Mouse (Mus musculus) frontal cortex, postnatal 36 days (tissue): ENCODE data around the gene Atp5c1.

Experiments used
- DNase-seq, 2 experiments: peaks; one replicate each; pipeline ENCODE4 v3.0.0; 2022; ENCODE audit warnings: low spot score in 2 of 2

Atp5c1 gene

DNA sequence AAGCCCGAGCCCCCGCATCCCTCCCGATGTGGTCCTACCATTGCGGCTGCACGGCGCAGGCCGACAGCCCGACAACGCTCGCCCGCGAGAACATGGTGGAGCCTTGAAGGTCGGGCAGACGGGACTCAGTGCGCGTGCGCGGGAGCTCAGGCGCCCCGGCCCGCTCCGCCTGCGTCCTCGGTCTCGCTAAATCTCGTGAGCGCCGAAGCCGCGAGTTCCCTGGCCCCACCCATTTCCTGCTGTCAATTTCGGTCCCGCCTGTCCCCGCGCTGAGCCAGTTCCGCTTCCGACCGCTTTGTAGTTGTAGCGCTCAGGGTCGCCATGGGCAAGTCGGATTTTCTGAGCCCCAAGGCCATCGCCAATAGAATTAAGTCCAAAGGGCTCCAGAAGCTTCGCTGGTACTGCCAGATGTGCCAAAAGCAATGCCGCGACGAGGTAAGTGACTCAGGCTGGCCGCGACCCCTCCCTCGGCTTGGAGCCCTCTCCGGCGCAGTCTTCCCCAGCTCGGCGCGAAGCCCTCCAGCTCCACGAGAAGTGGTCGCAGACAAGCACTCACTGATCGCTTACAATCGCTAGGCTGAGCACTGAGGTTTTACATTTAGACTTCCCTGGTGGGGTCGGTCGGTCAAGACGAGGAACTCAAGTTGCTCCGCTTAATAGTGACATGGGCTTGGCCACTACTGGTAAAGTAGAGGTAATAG, at the start of gene Atp5c1, which contains the start of gene Kin:
Atp5c1 (minus strand) TSS at position 201 of the 701 bp plus-strand sequence.
Kin (plus strand) TSS at position 284 of the 701 bp plus-strand sequence.
- peak; percentile 96 to 97 for DNase-seq

DNA sequence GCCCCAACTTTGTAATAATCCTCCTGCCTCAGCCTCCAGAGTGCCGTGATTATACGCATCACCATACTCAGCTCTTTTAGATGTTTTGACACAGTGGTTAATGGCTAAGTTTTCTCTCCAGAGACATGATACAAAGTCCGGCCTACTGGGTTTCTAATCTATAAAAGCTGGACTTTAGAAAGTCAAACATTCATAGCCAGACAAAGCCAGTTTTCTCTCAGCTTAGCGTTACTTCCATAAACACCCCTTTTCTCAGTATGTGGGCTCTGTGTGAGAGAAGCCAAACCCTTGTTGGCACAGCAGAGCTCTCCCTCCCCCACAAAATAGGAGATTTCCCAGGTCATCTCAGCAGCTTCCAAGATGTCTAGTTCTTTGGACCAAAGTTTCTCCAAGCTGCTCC, 48.3 kb upstream of the Atp5c1 start:
- DNase-seq, result no peak

DNA sequence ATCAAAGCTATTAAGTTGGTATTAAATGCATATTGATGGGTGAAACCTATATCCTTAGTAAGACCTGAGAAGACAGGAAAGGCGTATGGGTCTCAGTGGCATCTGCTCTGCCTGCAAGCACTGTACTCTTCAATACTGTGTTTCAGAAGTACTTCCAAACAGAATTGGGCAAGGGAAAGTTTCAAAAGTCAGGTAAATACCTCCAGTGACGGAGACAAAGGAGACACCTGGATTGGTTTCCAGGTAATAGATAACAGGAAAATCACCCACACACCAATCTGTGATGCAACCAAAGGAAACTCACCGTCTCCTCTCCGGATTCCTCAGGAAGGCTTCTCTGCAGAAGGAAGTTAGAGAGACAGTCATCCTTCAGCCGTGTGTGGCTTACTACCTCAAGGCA, 47.2 kb upstream of the Atp5c1 start:
- no peak for DNase-seq

DNA sequence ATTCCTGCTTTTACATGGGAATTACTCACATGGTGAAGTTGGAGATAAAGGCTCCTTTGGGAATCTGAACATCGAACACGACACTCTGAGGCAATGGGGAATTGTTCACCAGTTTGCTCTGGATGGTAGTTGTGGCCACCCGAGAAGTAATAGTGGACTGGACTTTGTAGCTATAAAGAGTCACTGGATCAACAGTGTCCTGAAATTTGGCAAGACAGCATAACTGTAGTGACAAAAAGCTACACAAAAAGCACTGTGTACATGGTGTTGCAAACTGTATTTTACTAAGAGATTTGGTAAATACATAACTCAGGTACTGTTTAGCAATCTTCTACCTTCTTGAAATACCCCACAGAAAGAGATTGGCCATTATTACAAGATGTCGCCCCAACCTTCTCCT, 45.8 kb upstream of the Atp5c1 start:
- DNase-seq, result no peak

DNA sequence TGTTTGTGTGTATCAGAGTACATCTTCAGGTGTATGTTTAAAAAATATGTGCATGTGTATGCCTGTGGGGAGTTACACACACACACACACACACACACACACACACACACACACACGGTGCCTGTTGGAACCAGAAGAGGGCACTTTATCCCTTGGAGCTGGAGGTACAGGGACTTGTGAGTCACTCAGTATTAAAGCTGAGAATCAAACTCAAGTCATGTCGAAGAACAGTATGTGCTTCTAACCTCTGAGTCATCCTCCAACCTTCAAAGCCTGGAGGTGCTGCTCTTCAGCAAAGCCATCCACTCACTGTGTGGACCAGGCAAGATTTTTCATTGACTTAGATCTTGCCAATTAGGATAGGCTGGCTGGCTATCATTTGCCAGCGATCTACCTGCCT, 41.5 kb upstream of the Atp5c1 start:
- no peak for DNase-seq

DNA sequence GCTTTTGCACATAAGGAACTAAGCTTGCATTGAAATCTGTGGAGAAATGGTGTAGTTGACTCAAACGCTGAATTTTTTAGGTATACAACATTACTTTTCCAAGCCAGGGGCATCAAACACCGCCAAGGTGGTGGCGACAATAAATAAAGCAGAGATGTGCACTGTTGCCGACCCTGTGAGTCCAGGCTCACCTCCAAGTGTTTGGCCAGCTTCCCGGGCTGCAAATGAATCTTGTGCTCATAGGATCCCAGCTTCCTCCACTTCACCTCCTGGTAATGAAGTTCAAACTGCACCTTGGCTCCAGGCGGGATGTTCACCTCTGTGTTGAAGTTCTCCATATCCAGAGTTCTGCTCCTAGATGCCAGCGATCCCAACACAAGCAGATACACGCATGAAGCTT, 39.0 kb upstream of the Atp5c1 start:
- no peak for DNase-seq

DNA sequence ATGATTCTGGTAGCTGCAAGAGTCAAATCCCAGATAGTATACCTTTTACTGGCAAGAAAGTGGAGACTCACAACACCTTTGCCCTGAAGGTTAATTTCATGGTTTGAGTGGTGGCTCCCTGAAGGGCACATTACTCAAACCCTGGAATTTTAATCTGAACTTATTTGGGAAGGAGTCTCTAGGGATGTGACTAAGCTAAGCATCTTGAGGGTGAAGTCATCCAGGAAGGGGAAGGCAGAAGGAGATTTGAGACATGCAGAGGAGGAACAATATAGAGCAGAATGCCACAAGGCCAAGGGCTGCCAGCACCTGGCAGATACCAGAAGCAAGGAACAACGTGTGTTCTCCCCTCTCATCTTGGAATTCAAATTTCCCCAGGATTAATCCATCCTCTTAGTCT, 38.4 kb upstream of the Atp5c1 start:
- DNase-seq, result no peak

DNA sequence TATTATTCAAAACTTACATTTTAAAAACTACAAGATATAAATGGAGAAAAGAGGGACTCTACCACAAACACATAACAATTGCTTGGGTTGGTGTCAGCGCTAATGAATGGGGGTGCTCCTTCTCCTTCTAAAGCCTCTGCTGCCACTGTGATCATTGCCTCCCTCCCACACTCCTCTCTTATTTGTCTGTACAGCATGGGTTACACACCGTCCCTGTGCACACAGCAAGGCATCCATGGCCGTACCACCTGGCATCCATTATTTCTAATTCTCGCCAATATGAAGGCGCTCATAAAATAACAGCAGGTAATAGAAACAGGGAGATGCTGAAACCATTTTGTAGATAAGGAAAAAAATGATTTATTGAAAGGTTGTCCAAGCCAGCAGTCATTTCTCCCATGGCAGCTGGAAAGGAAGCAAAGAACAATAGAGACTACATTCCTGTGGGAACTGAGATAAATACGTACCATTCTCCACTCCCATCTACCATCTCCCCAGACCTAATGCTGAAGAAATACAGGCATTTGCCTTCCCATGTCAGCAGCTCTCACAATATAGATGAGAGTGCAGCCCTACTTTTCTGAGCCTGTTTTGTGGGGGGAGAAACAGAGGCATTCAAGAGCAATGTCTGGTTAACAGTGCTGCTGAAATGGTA, 28.4 kb upstream of the Atp5c1 start:
- no peak for DNase-seq

DNA sequence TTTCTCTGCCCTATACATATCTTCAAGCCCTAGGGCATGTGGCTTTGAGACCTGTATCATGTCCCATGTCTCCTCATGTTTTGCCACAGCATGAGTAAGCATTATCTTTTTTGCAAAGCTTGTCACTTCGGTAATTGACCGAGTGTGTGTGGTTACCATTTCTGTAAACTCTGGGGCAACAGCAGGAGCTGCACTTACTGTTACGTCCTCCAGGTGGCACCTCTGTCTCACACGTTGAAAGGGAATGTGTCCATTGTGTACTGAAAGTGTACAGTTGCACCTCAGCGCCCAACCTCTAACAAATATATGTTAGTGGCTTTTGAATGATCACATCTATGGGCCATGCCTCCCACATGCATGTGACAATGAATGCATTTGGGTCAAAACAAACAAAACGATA, 20.9 kb upstream of the Atp5c1 start:
- peak; percentile 44 to 66 for DNase-seq

DNA sequence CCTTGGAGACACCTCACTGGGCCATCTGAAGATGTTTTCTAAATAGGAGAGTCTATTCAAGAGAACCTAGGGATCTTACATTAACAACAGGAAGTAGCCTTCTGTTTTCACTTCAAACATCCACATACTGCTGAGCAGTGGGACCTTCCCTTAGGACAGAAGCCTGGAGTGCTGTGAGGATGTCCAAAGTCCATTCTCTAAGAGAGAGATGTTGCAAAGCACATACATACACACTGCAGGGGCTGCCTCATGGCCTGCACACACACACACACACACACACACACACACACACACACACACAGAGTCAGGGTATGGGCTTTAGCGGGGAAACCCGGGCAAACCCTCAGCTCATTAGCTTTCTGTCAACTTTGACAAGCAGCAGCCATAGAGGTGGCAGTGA, 20.2 kb upstream of the Atp5c1 start:
- no peak for DNase-seq

DNA sequence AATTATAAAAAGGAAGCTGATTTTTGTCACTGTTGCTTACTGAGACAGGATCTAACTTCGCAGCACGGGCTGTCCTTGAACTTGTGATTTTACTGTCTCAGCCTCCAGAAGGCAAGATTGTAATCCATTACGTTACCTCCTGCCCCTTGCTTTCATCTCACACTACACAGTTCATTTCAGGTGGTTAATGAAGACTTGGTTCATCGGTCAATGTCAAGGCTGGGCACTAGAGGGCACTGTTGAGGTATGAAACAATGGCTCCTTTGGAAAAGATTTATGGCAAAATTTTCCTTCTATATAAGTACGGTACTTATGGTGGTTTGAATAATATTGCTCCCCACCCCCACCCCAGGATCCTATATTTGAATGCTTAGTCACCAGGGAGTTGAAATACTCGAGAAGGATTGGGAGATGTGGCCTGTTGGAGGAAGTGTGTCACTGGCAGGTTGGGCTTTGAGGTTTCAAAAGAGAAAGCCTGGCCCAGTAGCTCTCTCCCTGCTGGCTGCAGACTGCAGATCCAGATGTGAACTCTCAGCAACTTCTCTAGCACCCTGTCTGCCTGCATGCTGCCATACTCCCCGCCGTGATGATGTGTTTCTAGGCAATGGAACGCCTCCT, 18.4 kb upstream of the Atp5c1 start:
- DNase-seq, result peak; percentile 55 to 71

DNA sequence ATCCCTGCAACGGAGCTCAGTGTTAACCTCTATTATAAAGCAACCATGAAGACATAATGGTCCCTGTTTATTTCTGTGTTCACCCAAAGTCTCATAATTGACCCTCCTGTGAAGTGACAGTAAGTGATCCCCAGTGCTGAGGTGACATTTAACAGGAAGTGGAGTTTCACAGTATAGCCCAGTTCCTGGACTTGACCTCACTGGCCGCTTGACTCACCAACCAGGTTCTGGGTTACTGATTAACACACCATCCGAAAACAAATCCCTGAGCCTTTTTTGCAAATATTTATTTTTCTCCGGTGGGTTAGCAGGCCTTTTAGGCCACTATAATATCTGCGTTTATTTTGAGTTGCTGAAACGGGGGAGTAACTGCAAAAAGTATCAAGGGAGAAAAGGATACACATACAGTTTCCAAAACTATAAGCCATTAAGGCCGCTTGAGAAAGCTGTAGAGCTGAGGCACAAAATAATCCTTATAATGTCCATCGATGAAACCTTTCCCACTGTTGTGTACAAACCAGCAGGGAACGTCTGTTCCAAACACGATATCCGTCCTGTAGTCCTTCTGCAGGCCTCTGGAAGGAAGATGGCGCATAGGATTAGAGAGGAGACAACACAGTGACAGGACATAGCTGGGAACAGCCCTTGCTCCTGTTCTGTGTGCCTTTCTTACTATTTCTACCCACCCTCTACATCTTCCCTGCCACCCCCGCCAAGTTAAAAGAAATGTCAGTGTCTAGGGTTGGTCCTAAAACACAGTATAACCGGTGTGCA, 14.2 kb upstream of the Atp5c1 start:
- DNase-seq, result no peak

DNA sequence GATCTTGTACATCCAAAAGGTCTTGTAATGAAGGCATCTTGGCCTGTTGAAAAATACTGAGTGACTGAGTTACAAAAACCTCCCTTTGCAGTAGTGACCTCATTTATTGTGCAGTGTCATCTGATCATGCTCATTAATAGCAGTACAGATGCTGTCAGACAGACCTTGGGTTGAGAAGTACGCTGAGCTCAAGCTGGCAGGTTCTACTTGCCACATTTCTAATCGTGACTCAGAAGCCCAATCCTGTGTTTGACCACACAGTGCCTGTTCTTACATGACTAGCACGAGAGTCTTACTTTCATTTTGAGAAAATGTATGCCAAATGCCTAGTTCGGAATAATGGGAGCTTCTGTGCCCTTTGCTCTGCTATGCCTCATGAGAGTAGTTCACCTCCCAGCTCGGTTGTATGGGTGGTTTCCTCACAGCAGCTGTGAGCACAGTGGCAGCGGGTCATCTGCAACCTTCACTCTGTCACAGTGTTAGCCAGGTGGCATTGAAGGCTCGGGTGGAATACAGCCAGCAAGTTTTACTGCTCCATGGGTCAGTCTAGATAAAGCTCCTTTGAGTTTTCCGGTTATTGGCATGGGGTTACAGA, 7.0 kb upstream of the Atp5c1 start:
- no peak for DNase-seq

DNA sequence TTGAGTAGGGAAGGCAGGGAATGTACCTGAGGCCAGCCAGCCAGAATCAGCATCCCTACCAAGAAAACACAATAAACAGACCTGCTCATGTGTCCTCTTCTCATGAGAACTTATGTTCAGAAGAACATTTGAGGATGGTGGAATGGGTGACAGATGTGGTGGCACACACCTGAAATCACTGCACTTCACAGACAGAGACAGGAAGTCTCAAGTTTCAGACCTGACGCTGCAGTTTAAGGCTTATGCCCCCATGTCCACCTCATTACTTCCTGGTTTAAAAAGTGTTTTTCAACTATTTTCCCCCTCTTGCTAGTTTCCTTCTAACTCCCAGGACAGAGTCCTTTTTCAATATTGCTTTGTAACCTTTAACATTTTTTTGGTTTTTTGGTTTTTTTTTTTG, 2.4 kb upstream of the Atp5c1 start:
- DNase-seq, result no peak

DNA sequence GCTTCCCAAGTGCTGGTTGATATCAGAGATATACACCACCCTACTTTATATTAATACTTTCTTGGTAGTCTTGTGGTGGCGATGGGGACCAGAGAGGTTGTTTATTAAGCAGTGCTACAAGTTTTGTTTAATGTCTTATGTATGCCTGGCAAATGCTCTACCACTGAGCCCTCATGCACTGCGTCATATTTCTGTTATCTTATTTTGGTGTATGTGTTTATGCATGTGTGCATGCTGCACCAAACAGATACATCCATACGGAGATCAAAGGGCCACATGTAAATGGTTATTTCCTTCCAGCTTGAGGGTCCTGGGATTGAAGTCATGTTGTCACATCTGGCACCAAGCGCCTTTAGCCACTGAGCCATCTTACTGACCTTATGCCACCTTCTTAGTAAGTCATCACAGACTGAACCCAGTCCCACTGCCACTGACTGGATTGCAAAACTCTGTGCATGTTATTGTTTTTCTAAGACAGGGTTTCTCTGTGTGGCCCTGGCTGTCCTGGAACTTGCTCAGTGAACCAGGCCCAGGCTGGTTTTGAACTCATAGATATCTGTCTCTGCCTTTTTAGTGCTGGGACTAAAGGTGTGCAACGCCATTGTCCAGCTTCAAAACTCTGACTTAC, 1.3 kb upstream of the Atp5c1 start:
- no peak for DNase-seq

DNA sequence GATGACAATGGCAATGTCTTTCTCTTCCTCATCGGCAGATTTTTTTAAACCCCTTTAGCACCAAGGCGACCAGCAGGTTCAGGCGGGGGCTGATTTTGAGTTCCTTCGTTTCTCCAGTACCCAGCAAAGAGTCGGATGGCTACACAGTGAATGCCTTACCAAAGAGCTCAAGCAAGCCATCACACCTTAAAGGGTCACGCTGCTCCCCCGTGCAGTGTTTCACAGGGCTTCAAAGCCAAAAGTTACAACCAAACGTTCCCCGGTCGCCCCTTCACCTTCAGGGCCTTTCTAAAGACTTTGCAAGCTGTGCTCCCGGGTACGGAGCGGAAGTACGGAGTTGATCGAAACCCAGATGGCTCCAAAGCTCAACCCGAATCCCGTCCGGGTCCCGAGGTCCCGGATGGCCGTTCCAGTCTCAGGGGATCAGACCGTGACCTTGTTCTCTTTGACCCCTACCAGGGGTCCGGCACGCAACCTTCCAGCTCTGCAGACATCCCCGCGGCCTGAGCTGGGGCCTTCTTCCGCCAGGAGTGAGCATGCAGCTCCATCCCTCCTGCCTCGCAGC, 483 bp downstream of the Atp5c1 start:
- no peak for DNase-seq

DNA sequence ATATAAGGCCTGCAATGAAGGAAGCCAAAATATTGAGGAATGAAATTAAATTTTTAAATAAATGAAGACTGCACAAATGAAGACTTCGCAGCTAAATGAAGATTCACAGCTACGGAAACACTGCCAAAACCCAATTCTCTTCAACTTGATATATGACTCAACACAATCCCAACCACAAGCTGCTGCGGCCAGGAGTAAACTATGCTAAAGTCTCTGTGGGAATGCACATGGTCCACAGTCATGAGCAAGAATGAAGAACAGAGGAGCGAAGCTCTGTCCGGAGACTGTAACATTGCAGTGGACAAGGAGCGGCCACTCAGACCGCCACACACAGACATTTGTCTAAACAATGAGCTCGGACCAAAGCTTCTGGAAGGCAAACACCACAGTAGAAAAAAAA, 3.6 kb downstream of the Atp5c1 start:
- no peak for DNase-seq

DNA sequence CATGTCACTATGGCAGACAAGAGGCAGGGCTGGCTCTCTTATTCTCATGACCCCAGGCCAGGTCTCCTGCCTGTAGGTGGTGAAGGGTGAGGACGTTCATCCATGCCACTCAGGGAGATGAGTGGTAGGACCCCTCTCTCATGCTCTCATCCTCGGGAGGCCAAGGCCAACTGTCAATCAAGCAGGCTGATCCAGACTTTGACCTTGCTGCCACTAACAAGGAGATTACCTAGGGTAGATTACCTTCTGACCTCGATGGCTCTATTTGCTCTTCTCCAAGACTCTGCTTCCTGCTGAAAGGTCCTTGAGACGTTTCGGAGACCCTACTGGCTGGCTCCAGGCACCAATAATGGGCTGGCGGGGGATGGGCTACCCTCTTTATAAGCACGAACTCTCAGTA, 5.8 kb downstream of the Atp5c1 start:
- no peak for DNase-seq

DNA sequence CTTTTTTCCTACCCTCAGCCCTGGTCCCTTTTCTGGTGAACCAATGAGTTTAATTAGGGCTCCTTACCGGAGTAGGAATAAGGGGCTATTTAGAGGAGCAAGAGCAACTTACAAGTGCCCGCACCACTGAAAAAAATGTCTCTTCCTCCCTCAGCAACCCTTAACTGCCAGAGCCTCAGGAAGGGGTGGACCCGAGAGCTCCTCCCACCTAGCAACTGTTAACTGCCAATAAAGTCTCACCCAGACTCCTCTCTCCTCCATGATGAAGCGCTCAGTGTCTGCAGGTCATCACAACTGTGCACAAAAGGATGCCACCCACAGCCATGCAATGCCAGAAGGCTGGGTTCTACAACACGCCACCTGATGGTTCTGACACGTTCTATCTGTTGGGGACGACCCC, 8.6 kb downstream of the Atp5c1 start:
- no peak for DNase-seq

DNA sequence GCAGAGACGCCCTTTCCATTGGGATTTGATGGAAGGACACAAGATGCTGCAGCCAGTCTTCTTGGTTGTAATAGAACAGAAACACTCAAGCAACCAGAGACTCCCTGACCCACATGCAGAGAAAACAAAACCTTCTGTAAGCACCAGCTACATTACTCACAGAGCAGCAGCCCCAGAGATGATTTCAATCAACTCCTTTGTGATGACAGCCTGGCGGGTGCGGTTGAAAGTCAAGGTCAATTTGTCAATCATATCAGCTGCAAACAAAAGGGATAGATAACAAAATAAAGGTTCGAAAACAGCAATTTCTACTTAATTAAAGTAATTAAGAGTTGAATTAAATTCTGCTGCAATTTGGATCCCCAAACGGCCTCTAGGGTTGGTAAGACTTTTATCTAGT, 21.5 kb downstream of the Atp5c1 start:
- DNase-seq, result no peak

DNA sequence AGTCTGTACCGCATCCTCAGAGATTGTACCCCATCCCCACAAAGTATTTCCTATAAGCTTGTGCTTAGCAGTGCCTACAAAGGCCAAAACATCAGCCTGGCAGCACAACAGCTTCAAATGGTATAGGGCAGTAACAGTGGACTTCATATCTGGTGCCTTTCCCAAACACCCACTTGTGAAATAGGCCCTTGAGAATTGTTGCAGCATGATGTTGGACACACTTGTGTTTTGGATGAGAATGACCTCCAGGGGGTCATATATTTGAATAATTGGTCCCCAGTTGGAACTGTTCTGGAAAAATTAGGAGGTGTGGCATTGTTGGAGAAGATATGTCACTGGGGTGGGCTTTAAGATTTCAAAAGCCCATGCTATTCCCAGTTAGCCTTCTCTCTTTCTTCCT, 28.3 kb downstream of the Atp5c1 start:
- DNase-seq, result no peak
